Mouse (Mus musculus) midbrain, embryonic 10.5 days (tissue): ENCODE data around the gene Olfr681. TPM values are rescaled to one million over a fixed set of nuclear protein-coding genes. Genes with fewer than 3 reads are reported as not detected.
"Not testable (repeated sequence)": the region's sequence is repeated elsewhere in the genome, so short reads cannot be mapped to it uniquely, and the experiment has no call there.

Experiments
- DNase-seq: peaks from one replicate; pipeline ENCODE4 v3.0.0-alpha.2; 2017; ENCODE audit warnings: low spot score
- H3K27ac ChIP-seq: fragments of 300-500 bp; sonication (generic); replicated peaks from 2 replicates; pipeline ENCODE4 v1.5.1; 2016; ENCODE audit warnings: mild to moderate bottlenecking
- H3K27me3 ChIP-seq: fragments of 300-500 bp; sonication (generic); 2 replicates; pipeline ENCODE4 v1.6.1; 2016; ENCODE audit warnings: low read depth, mild to moderate bottlenecking; ENCODE audit not compliant: poor library complexity, severe bottlenecking
- H3K36me3 ChIP-seq: fragments of 300-500 bp; sonication (generic); 2 replicates; pipeline ENCODE4 v1.6.1; 2016; ENCODE audit warnings: mild to moderate bottlenecking, moderate library complexity
- H3K4me1 ChIP-seq: fragments of 300-500 bp; sonication (generic); 2 replicates; pipeline ENCODE4 v1.6.1; 2016
- H3K4me3 ChIP-seq: fragments of 300-500 bp; sonication (generic); 2 replicates; pipeline ENCODE4 v1.5.1; 2016; ENCODE audit warnings: mild to moderate bottlenecking, moderate library complexity
- H3K9me3 ChIP-seq: fragments of 300-500 bp; sonication (generic); replicated peaks from 2 replicates; pipeline ENCODE4 v1.6.1; 2016; ENCODE audit warnings: mild to moderate bottlenecking
- WGBS: fragments of 180-500 bp; shearing (Covaris S2); methylation state at CpG from one replicate; pipeline ENCODE4 v1.1.7; 2016; 5-methylcytosine and 5-hydroxymethylcytosine counted together
- polyA plus RNA-seq: library from polyadenylated mRNA; unstranded; fragments of >200 nt; fragmentation: Nextera tagmentation; extraction: Ambion mirVana; gene quantifications from 2 replicates; pipeline ENCODE4 v1.2.1, GENCODE M21; 2016

The Olfr681 gene
- not detected in 2 replicates for polyA plus RNA-seq

DNA sequence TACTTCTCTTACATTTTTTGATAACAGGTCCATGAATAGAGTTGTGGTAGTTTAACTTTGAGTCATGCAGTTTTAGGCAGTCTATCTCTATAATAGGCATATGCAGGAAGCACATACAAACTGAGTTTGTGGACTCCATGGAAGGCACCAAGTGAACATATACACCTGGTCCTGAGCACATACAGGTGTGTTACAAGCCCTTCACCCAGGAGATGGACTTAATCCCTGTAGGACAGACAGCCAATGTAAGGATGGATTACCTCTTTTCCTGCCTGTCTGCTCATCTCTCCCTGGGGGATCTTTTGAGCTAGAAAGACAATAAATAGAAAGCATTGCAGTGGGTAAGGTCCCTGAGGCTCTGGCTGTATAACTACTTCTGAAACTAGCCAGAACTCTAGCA, at the start of gene Olfr681:
Olfr681 (plus strand) TSS at position 301 of the 400 bp plus-strand sequence.
- H3K36me3 ChIP-seq = no peaks in the 10 kb centered on the region
- H3K9me3 ChIP-seq = no peaks in the 10 kb centered on the region
- no peak for DNase-seq

DNA sequence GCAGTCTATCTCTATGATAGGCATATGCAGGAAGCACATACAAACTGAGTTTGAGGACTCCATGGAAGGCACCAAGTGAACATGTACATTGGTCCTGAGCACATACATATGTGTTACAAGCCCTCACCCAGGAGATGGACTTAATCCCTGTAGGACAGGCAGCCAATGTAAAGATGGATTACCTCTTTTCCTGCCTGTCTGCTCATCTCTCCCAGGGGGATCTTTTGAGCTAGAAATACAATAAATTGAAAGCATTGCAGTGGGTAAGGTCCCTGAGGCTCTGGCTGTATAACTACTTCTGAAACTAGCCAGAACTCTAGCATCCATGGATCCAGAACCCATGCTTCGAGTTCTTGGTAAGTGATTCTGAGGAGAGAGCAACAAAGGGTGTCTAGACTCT, 35.7 kb upstream of the Olfr681 start, which contains the start of gene Olfr679:
Olfr679 (plus strand) TSS at position 301 of the 400 bp plus-strand sequence.
- no peak within 1 kb of the TSS for H3K4me3 ChIP-seq
- no peaks in the 10 kb centered on the region for H3K9me3 ChIP-seq
- 79% methylated on average over 1 of the region's 1 CpGs for WGBS
- H3K4me1 ChIP-seq = no peaks in the 10 kb centered on the region
- no peak within 1 kb of the TSS for H3K27ac ChIP-seq
- H3K36me3 ChIP-seq = no peaks in the 10 kb centered on the region
- no peaks in the 10 kb centered on the region for H3K27me3 ChIP-seq
- DNase-seq = no peak

More for the DNA sequence above, at the start of gene Olfr681:
- Histone ChIP-seq H3K4me1 (no peaks in the 10 kb centered on the region), H3K27ac (no peak within 1 kb of the TSS), H3K4me3 (no peak within 1 kb of the TSS), H3K27me3 (no peaks in the 10 kb centered on the region)

DNA sequence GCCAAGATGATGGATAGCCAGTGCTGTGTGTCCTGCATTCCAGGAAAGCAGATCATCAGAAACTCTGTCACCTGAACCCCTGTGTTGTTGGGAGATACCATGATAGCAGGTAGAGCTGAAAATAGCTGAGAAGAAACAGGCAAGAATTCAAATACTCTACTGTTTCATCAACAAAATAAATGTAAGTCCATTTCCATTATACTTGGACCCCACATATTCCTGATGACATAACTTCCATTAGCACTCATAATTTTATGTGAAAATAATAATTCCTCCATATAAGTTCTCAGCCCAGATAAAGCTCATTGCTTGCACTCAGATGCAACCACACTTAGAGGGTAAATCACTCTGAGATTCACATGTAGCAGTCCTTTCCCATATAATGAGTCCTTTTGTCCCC, 23.9 kb upstream of the Olfr681 start, which contains the start of gene Olfr680-ps1:
Olfr680-ps1 (minus strand) TSS at position 101 of the 400 bp plus-strand sequence.
- not testable (repeated sequence) for H3K27me3 ChIP-seq, H3K36me3 ChIP-seq, H3K9me3 ChIP-seq, H3K27ac ChIP-seq, DNase-seq, H3K4me1 ChIP-seq, H3K4me3 ChIP-seq

DNA sequence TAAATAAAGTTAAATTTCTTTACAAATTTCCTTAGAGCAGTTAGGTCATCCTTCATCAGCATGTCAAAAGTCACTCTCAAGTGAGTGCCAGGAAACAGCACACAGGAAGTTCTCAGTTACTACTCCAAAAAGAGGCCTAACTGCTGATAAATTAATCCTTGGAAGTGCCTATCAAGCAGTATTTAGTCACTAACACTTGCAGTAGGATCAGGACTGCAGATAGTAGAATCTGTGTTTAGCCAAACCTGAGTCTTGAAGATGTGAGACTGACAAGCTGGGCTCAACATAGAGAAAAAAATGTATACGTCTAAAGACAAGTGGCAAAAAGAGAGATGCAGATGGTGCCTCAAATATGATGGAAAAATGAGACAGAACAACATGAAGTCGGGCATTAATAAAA, 24.6 kb downstream of the Olfr681 start:
- Histone ChIP-seq H3K27ac (no peak overlapping the region), H3K4me1 (no peaks in the 10 kb centered on the region), H3K36me3 (no peaks in the 10 kb centered on the region), H3K27me3 (no peaks in the 10 kb centered on the region), H3K9me3 (no peaks in the 10 kb centered on the region), H3K4me3 (no peak overlapping the region)
- 79% methylated on average over 2 of the region's 2 CpGs for whole genome bisulfite sequencing
- no peak for DNase-seq

DNA sequence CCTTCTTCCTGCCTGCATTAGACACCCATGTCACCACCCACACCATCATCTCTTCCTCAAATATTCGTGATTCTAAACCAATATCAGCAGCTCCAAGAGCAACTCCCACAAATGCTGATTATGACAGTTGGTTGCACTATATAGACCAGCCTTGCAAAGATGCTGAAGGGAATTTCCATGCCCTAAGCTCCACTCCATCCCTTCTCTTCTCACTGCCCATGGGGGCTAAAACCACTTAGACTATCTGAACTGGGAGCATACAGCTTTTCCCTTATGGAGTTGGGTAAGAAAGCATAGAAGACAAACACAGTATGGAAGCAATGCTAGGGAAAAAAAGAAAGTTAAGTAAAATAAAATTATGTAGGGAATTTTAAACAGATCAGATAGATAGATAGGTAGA, 30.3 kb downstream of the Olfr681 start, which contains the start of gene Olfr683:
Olfr683 (minus strand) TSS at position 101 of the 400 bp plus-strand sequence.
- WGBS = 78% methylated on average over 1 of the region's 1 CpGs
- no peaks in the 10 kb centered on the region for H3K9me3 ChIP-seq
- no peak within 1 kb of the TSS for H3K4me3 ChIP-seq
- H3K36me3 ChIP-seq = no peaks in the 10 kb centered on the region
- H3K27ac ChIP-seq = no peak within 1 kb of the TSS
- no peaks in the 10 kb centered on the region for H3K4me1 ChIP-seq
- no peak for DNase-seq
- no peaks in the 10 kb centered on the region for H3K27me3 ChIP-seq

DNA sequence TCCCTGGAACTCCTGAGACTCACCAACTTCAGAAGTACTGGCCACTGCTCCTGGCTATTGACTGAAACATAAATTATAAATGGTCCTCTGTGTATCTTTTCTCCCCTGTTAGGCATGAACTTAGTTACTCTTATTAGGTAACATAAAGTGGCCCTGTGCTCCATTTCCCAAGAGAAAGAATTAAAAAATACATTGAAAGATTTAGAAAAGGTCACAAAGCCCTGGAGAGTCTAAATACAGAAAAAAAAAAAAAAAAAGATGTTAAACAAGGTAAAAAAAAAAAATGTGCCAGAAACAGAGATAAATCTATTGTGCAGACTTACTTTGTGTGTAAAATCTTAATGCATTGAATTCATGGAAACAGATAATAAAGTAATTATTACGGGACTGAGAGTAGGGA, 46.9 kb downstream of the Olfr681 start, which contains the start of gene Olfr684:
Olfr684 (minus strand) TSS at position 101 of the 400 bp plus-strand sequence.
- H3K4me3 ChIP-seq = no peak within 1 kb of the TSS
- 86% methylated on average over 1 of the region's 1 CpGs for WGBS
- H3K36me3 ChIP-seq = no peaks in the 10 kb centered on the region
- no peak within 1 kb of the TSS for H3K27ac ChIP-seq
- no peaks in the 10 kb centered on the region for H3K27me3 ChIP-seq
- no peak for DNase-seq
- H3K4me1 ChIP-seq = no peaks in the 10 kb centered on the region
- no peaks in the 10 kb centered on the region for H3K9me3 ChIP-seq

DNA sequence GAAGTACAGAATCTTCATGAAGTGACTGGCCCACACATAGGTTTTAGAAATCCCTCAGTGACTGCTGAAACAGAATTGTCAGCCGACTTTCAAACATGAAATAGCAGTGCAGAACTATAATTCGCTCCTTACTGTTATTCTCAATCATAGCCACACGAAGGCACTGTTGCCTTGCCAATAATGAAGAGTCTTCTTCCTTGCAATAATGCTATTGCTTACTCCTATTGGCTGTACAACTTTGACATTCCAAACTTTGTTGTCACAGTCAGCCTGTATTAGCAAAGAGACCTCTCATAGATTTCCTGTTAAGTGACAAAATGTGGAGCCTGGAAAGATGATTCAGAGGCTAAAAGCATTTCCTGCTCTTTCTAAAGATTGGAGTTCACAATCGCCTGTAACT, 54.1 kb downstream of the Olfr681 start:
- Histone ChIP-seq H3K36me3 (no peaks in the 10 kb centered on the region), H3K27ac (no peak overlapping the region), H3K4me3 (no peak overlapping the region), H3K27me3 (no peaks in the 10 kb centered on the region), H3K4me1 (no peaks in the 10 kb centered on the region), H3K9me3 (no peaks in the 10 kb centered on the region)
- 59% methylated on average over 4 of the region's 4 CpGs for WGBS
- DNase-seq = no peak

Other genes starting within 250 kb of the Olfr681 start
- gene Olfr665, start 238.8 kb upstream of the Olfr681 start, polyA plus RNA-seq = not detected in 2 replicates
- gene Olfr666, start 220.9 kb upstream of the Olfr681 start, polyA plus RNA-seq = not detected in 2 replicates
- gene Olfr667, start 195.4 kb upstream of the Olfr681 start, polyA plus RNA-seq = not detected in 2 replicates
- gene Olfr668, start 188.8 kb upstream of the Olfr681 start, polyA plus RNA-seq = not detected in 2 replicates
- gene Olfr669, start 182.6 kb upstream of the Olfr681 start, polyA plus RNA-seq = not detected in 2 replicates
- not detected in 2 replicates for gene Olfr670, start 154.2 kb upstream of the Olfr681 start, polyA plus RNA-seq
- gene Olfr671, start 137.7 kb upstream of the Olfr681 start, polyA plus RNA-seq = not detected in 2 replicates
- gene Olfr672, start 114.8 kb upstream of the Olfr681 start, polyA plus RNA-seq = not detected in 2 replicates
- not detected in 2 replicates for gene Olfr675, start 88.4 kb upstream of the Olfr681 start, polyA plus RNA-seq
- gene Olfr676, start 84.1 kb upstream of the Olfr681 start, polyA plus RNA-seq = not detected in 2 replicates
- gene Olfr677, start 65.5 kb upstream of the Olfr681 start, polyA plus RNA-seq = not detected in 2 replicates
- not detected in 2 replicates for gene Olfr678, start 52.4 kb upstream of the Olfr681 start, polyA plus RNA-seq
- not detected in 2 replicates for gene Olfr679, start 35.6 kb upstream of the Olfr681 start, polyA plus RNA-seq
- gene Olfr680-ps1, start 24.0 kb upstream of the Olfr681 start, polyA plus RNA-seq = not detected in 2 replicates
- gene Olfr683, start 30.2 kb downstream of the Olfr681 start, polyA plus RNA-seq = not detected in 2 replicates
- not detected in 2 replicates for gene Olfr684, start 46.8 kb downstream of the Olfr681 start, polyA plus RNA-seq
- gene Olfr685, start 69.2 kb downstream of the Olfr681 start, polyA plus RNA-seq = not detected in 2 replicates
- gene Olfr686, start 90.6 kb downstream of the Olfr681 start, polyA plus RNA-seq = not detected in 2 replicates
- gene Olfr688, start 171.3 kb downstream of the Olfr681 start, polyA plus RNA-seq = not detected in 2 replicates
- 0.02 TPM in 1 of 2 replicates, not detected in the other for gene Olfr689, start 194.3 kb downstream of the Olfr681 start, polyA plus RNA-seq
- not detected in 2 replicates for gene Olfr690, start 217.3 kb downstream of the Olfr681 start, polyA plus RNA-seq
- not detected in 2 replicates for gene Olfr691, start 225.4 kb downstream of the Olfr681 start, polyA plus RNA-seq